Mouse (Mus musculus): Measurements from ENCODE around the gene Cd38. TPM values are rescaled to one million over a fixed set of nuclear protein-coding genes. Genes with fewer than 3 reads are reported as not detected.

Gene Cd38
- polyA plus RNA-seq, 1 experiment: 37.3 TPM

GRCm38 (mm10) chr5:43863642-43864041 is 4.7 kb upstream of the Cd38 start:
- 87% methylated on average over 6 of the region's 6 CpGs for WGBS
- no peak for DNase-seq (ENCODE audit: low read depth in 1 of 2, low spot score in 2 of 2)
- no peaks in the 10 kb centered on the region for H3K27me3 ChIP-seq (ENCODE audit: control insufficient read depth, insufficient read depth, low read length)
- no peak overlapping the region for H3K4me3 ChIP-seq (ENCODE audit: extremely low read depth, insufficient read depth, insufficient read length)
- H3K36me3 ChIP-seq (ENCODE audit: control insufficient read depth, insufficient read depth, low read length): no peaks in the 10 kb centered on the region; the same call in 1 of the 2 replicates
- H3K27ac ChIP-seq (ENCODE audit: insufficient read depth, low read length): no peak overlapping the region
- TF ChIP-seq POLR2A (IDR thresholded peaks at IDR 0.05; ENCODE audit: low read depth, low read length) (no peak), CTCF (IDR thresholded peaks at IDR 0.05; ENCODE audit: extremely low read depth, insufficient read depth, insufficient read length, insufficient replicate concordance) (no peak)
- peaks cover 4% of the 10 kb centered on the region; the same call in 1 of the 2 replicates for H3K4me1 ChIP-seq (ENCODE audit: control insufficient read depth, insufficient read depth, insufficient read length)

GRCm38 (mm10) chr5:43865316-43865715 is 3.0 kb upstream of the Cd38 start:
- no peak overlapping the region for H3K4me3 ChIP-seq (ENCODE audit: extremely low read depth, insufficient read depth, insufficient read length)
- DNase-seq (ENCODE audit: low read depth in 1 of 2, low spot score in 2 of 2): no peak
- H3K4me1 ChIP-seq (ENCODE audit: control insufficient read depth, insufficient read depth, insufficient read length): no peaks in the 10 kb centered on the region
- 59% methylated on average over 2 of the region's 2 CpGs for WGBS
- H3K27ac ChIP-seq (ENCODE audit: insufficient read depth, low read length): no peak overlapping the region
- H3K27me3 ChIP-seq (ENCODE audit: control insufficient read depth, insufficient read depth, low read length): no peaks in the 10 kb centered on the region
- TF ChIP-seq CTCF (IDR thresholded peaks at IDR 0.05; ENCODE audit: extremely low read depth, insufficient read depth, insufficient read length, insufficient replicate concordance) (no peak), POLR2A (IDR thresholded peaks at IDR 0.05; ENCODE audit: low read depth, low read length) (no peak)
- H3K36me3 ChIP-seq (ENCODE audit: control insufficient read depth, insufficient read depth, low read length): no peaks in the 10 kb centered on the region; the same call in 1 of the 2 replicates

- Histone ChIP-seq H3K4me1 (ENCODE audit: control insufficient read depth, insufficient read depth, insufficient read length) (peaks cover 14% of the 10 kb centered on the region), H3K4me3 (ENCODE audit: extremely low read depth, insufficient read depth, insufficient read length) (peak overlapping the region; percentile 73), H3K36me3 (ENCODE audit: control insufficient read depth, insufficient read depth, low read length) (no peaks in the 10 kb centered on the region; the same call in 1 of the 2 replicates), H3K27me3 (ENCODE audit: control insufficient read depth, insufficient read depth, low read length) (no peaks in the 10 kb centered on the region), H3K27ac (ENCODE audit: insufficient read depth, low read length) (peak overlapping the region; percentile 95)
- peak in 1 of 2 experiments; percentile 55 for DNase-seq (ENCODE audit: low read depth in 1 of 2, low spot score in 2 of 2)
- no peak for TF ChIP-seq CTCF (IDR thresholded peaks at IDR 0.05; ENCODE audit: extremely low read depth, insufficient read depth, insufficient read length, insufficient replicate concordance)
- TF ChIP-seq POLR2A (IDR thresholded peaks at IDR 0.05; ENCODE audit: low read depth, low read length): peak; percentile 9; the same call in 1 of the 2 replicates
- 8% methylated on average over 28 of the region's 28 CpGs for WGBS
Measured at GRCm38 (mm10) chr5:43868711-43869600, 603 bp downstream of the Cd38 start.

- Histone ChIP-seq H3K36me3 (ENCODE audit: control insufficient read depth, insufficient read depth, low read length) (peaks cover 10% of the 10 kb centered on the region; the same call in 1 of the 2 replicates), H3K4me3 (ENCODE audit: extremely low read depth, insufficient read depth, insufficient read length) (0 out of 2 replicates have a peak overlapping the region, but pooled peaks have one; percentile 24), H3K27me3 (ENCODE audit: control insufficient read depth, insufficient read depth, low read length) (no peaks in the 10 kb centered on the region), H3K4me1 (ENCODE audit: control insufficient read depth, insufficient read depth, insufficient read length) (peaks cover 19% of the 10 kb centered on the region), H3K27ac (ENCODE audit: insufficient read depth, low read length) (no peak overlapping the region)
- 20% methylated on average over 1 of the region's 1 CpGs for WGBS
- DNase-seq (ENCODE audit: low read depth in 1 of 2, low spot score in 2 of 2): peak in 1 of 2 experiments; percentile 59
- TF ChIP-seq CTCF (IDR thresholded peaks at IDR 0.05; ENCODE audit: extremely low read depth, insufficient read depth, insufficient read length, insufficient replicate concordance) (no peak), POLR2A (IDR thresholded peaks at IDR 0.05; ENCODE audit: low read depth, low read length) (peak; percentile 20; the same call in 1 of the 2 replicates)
Measured at GRCm38 (mm10) chr5:43871845-43872244, 3.5 kb downstream of the Cd38 start.

GRCm38 (mm10) chr5:43872652-43873051 is 4.3 kb downstream of the Cd38 start:
- Histone ChIP-seq H3K27ac (ENCODE audit: insufficient read depth, low read length) (no peak overlapping the region), H3K4me1 (ENCODE audit: control insufficient read depth, insufficient read depth, insufficient read length) (peaks cover 23% of the 10 kb centered on the region), H3K27me3 (ENCODE audit: control insufficient read depth, insufficient read depth, low read length) (no peaks in the 10 kb centered on the region), H3K4me3 (ENCODE audit: extremely low read depth, insufficient read depth, insufficient read length) (no peak overlapping the region), H3K36me3 (ENCODE audit: control insufficient read depth, insufficient read depth, low read length) (peaks cover 11% of the 10 kb centered on the region; the same call in 1 of the 2 replicates)
- WGBS: 74% methylated on average over 1 of the region's 1 CpGs
- TF ChIP-seq POLR2A (IDR thresholded peaks at IDR 0.05; ENCODE audit: low read depth, low read length): no peak
- no peak for DNase-seq (ENCODE audit: low read depth in 1 of 2, low spot score in 2 of 2)

- Histone ChIP-seq H3K4me1 (ENCODE audit: control insufficient read depth, insufficient read depth, insufficient read length) (peaks cover 27% of the 10 kb centered on the region), H3K27me3 (ENCODE audit: control insufficient read depth, insufficient read depth, low read length) (no peaks in the 10 kb centered on the region), H3K36me3 (ENCODE audit: control insufficient read depth, insufficient read depth, low read length) (peaks cover 3% of the 10 kb centered on the region; the same call in 1 of the 2 replicates), H3K27ac (ENCODE audit: insufficient read depth, low read length) (peak overlapping the region; percentile 93), H3K4me3 (ENCODE audit: extremely low read depth, insufficient read depth, insufficient read length) (no peak overlapping the region)
- TF ChIP-seq CTCF (IDR thresholded peaks at IDR 0.05; ENCODE audit: extremely low read depth, insufficient read depth, insufficient read length, insufficient replicate concordance) (no peak), POLR2A (IDR thresholded peaks at IDR 0.05; ENCODE audit: low read depth, low read length) (no peak)
- DNase-seq (ENCODE audit: low read depth in 1 of 2, low spot score in 2 of 2): peak; percentile 62 to 64
- 14% methylated on average over 3 of the region's 3 CpGs for WGBS
Measured at GRCm38 (mm10) chr5:43882034-43882433, 13.7 kb downstream of the Cd38 start.
